Mouse (Mus musculus) frontal cortex, postnatal 36 days (tissue): ENCODE measurements at regions not wholly inside any gene's neighbourhood (a gene's known extent, or its start where the extent isn't known, plus 50 kb on each side); places are given as distances from the start of the nearest gene placed in this dataset.
A peak's percentile ranks its signal among the peaks of the same experiment; 100 is the strongest.

Experiments used
- DNase-seq, 2 experiments: peaks; one replicate each; pipeline ENCODE4 v3.0.0; 2022; ENCODE audit warnings: low spot score in 2 of 2

DNA sequence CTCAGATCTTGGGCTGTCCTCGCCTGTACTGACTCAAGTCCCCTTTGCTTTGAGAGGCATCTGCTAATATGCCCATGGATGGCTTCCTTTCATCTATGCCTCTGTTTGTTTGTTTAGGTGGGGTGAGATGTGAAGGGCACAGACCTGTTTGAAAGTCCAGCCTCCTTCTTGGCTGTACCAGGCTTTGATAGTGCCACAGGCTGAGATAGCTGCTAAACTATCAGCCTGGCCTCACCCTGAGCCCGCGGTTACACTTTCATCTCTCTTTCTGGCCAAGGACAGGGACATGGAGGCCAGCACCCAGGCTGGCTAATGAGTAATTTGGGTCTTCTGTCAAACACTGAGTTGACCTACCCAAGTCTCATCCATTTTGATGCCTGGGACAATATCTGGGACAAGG lies 105.0 kb upstream of the Parp11 start:
- DNase-seq = no peak

DNA sequence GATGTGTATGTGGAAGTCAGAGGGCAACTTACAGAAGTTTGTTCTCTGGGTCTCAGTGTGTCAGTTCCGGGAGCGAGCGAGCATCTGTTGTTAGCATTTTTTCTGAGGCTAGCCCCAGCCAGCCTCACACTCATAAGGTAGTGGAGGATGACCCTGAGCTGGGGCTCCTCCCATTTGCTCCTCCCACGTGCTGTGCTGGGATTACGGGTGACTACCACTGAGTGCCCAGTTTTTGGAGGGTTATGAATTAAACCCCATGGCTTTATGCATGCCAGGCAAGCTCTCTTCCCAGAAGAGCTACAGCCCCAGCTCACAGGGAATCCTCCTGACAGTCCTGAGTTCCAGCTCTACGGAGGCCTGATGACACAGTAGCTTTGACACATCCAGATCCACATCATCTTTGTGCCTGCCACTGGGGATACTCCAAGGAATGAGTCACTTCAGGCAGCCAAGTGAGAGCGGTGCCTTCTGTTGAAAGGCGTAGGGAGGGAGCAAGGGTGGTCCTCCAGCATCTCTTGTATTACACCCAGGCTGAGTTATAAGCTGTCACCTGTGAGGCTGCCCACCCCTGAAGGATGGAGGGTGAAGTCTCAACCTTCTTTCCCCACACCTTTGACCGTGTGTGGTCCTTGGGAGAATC lies 97.8 kb upstream of the Parp11 start:
- no peak for DNase-seq

DNA sequence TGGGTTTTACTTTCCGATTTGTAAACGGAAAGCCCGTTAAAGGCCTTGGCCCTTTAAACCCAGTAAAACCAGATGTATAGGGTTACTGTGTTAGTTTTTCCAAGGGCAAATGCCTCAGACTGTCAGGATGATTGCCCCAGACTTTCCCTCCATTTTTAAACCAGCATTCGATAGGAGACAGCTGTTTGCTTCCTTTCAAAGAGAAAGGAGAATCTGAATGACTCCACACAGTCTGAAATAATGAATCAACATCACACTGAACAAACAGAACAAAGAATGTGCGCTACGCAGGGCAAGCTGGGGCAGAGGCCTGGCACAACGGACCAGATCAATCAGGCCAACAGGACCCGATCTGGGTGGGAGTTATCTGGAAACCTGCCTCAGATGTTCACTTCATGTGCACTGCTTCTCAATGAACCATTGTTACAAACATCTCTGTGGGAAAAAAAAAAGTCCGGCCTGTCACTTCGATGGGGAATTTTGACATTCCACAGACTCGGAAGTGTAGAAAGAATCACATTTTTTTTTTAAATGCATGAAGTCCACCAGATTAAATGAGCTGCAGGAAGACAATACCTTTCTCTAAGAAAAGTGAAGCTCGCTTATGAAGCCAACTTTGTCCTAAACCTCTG lies 97.0 kb upstream of the Parp11 start:
- no peak for DNase-seq

DNA sequence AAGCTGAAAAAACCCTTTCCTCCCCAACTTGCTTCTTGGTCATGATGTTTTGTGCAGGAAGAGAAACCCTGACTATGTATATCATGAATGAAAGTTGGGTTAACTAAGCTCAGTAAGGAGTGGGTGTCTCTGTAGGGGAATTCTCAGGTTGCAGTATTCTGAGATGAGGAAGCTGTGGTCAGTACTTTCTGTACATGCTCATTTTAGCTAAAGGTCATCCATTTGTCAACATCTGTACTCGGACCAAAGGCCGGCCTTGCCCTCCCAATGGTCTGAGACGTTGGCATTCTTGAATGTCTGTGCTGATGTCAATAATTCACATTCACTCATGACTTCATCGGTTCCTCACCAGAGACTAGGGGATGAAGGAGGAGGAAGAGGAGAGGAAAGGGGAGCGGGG lies 94.9 kb upstream of the Parp11 start:
- no peak for DNase-seq

DNA sequence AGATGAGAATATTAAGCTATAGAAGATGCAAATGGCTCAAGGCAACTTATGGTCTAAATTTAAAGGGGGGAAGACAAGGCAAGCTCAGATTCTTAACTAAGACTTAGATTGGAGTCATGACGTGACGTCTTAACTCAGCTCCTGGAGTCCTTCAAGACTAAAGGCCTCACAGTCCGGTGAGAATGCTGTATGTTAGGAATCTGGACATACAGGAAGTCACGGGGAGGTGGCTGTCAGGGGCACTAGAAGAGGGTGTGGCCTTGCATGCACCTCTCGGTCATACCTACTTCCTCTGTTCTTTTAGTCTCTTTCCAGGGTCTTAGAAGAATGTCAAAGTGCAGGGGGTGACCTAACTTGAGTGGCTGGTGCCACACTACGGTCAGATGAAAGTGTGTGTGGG lies 91.5 kb upstream of the Parp11 start:
- no peak for DNase-seq

DNA sequence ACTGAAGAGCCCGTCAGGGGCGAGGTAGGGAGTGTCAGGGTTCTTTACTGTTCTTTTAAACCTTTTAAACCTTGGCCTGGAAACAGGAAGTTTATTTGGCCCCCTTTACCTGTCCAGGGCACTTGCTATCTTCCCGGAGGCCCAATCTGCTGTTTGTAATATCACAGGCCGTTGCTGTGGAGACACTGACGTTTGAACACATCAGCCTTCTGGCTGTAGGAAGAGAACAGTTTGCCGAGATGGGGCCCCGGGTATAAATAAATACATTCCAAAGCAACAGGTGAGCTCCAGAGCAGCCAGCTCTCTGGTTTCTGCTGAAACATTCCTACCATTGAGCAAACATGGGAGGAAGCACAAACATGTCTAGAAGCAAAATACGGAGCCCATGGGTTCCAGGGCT lies 90.2 kb upstream of the Parp11 start:
- no peak for DNase-seq

DNA sequence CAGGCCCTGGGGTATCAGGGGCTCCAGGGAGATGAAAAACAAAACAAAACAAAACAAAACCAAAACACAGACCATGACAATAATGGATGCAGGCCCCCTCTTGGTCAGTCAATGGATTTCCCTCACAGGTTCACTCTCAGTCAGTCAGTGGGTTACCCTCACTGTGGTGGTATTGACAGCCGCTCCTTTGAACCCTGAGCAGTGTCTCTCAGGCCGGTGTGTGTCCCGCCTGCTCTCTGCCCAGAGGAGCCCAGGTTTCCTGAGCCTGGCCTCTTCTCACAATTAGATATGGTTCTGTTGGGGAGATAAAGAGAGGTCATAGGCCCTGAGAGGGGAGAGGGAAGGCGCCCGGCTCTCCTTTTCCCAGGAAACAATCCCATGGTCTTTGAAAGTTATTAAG lies 87.8 kb upstream of the Parp11 start:
- no peak for DNase-seq

DNA sequence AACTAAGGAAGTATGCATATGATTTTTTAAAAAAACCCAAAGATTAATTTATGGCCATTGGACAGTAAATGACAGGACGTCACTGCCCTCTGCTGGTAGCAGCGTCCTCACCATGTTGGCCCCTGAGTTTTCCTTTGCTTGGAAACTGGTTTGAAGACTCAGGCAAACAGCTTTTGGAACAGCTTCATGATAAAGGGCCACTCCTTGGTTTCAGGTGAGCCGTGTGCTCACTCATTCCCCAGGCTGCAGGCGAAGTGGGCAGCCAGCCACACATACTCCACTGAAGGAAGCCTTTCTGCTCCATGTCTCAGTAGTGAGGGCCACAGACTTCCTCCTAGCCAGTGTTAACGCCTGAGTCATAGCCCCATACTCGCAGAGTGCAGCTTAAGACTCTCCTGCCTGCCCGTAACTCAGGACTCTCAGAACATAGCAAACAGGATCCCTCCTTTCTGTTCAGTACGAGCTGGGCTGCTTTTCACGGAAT lies 87.2 kb upstream of the Parp11 start:
- DNase-seq = peak; percentile 68 to 83

DNA sequence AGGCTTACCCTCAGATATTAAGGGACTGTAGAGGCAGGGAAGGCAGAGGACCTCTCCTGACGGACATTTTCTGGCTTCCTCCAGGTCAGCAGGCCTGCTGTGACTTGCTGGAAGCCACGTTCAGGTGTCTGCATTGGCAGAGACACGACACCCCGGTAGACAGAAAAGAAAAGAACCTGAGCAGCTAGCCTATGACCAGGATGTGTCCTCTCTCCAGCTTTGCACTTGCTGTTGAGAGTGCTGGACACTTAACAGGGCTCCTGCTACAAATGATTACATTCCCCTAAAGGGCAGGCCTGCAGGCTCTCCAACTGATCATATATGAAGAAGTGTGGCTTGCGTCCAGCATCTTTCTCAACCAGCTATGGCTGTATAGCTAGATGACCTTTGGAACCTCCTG lies 84.5 kb upstream of the Parp11 start:
- DNase-seq = no peak

DNA sequence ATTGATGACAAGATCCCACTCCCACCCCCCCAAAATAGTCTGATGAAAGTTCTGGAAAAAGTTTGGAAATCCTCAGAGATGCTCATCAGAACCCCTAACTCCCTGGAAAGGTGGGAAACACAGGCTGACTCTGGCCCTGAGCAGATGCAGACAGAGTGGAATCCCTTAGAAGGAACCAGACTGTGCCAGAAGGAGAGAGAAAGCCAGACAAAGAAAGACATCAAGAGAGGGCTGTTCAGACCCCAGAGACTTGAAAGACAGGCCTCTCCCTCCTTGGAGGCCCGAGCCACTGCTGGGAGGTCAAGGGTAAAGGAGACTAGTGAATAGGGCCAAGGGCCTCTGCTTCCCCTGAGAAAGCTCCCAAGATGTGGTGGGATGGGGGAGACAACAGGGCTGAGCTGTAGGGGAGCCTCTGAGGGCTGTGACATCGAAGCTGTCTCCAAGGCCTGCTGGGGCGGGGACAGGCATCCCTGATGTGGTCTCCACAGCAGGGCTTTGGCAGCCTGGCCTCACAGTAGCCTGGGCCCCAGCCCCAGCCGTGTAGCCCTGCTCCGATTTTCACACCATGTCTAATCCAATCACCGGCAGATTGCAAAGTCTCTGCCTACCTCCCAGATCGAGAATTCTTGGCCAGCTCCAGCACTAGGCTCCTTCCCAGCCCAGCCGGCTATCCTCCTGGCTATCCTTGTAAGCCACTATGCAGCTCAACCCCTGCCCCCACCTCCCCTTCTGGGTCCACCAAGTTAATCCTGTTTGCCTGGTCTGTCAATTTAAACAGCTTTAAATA lies 83.5 kb upstream of the Parp11 start:
- no peak for DNase-seq

DNA sequence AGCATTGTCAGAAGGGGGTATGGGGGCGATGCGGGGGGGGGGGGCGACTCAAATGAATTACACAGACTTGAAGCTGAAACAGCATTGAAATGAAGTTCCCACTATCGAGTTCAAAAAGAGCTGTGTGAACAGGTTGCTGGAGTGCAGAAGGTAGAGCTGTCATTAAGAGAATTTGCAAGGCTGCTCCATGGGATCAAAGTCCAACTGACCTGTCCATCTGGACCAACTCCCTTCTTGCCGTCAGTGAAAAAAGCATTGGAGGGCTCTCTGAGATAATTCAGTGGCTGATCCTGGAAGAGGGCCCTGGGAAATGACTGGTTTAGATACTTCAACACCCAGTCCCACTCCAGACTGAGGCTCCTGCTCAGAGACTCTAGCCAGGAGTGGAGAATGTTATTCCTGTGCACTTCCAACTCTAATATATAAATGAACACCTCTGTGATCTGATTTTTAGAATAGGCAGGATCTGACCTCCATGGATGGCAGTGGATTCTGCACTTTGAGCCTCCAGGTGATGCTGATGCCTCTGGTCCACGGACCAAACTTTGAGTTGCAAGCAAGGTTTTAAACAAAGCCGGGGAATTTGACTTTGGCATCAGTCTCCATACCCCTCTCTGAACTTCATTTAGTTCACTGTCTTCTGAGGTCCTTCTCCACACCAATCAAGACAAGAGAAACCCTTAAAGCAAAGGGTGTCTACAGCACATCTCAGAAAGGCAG lies 82.6 kb upstream of the Parp11 start:
- no peak for DNase-seq

DNA sequence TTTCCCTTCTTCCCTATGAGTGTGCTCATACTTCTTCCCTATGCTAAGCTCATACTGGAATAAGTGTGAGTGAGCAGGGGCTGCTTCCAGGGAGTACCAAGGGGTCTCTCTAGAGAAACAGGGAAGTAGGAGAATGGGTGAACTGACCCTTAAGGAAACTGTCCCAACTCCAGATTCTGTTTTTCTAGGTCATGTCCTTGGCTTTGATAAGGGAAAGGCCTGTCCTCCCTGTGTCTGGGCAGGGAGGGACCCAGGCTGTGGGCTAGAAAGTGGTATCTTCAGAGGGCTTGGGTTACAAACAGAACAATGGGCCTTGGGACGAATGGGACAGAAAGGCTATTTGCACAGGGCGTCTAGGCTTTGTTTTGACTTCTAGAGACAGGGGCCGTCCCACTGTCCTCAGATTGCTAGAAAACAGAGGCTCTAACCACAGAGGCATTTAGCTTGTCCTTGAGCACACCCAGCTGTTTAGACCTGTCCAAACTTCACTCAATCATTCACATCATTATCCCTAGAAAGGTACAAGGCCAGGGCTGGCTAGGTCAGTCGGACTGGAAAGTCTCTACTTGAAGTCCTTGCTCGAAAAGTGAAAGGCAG lies 82.0 kb upstream of the Parp11 start:
- no peak for DNase-seq

DNA sequence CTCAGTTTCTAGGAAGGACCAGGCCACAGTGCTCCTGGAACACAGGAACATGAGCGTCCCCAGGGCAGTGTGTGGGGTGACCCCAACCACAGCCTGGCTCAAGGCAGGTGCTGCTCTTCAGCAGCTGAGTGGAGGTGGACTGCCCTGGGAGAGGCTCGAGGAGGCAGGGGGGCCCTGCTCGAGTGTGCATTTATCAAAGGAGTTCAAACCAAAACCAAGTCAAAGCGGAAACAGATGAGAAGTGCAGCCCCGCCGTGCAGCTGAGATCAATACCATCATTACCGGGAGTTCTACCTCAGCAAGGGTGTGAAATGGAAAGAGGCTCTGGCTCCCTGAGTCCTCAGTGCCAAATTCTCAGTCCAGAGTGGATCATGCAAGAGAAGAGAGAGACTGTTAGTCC lies 81.4 kb upstream of the Parp11 start:
- DNase-seq = no peak

DNA sequence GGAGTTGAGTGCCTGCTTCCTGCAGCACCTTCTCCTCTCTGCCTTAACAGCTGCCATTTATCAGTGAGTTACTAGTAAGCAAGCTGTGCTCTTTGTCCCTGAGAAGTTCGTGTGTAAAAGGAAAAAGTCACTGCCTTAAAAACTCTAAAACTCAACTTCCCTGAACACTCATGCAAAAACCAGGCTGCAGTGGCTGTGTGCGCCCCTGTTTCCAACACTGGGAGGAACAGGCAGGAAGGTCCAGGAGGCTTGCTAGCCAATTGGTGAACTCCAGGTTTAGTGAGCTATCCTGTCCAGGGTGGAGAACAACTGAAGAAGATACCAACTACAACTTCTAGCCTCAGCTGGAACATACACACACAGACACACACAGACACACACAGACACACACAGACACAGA lies 81.0 kb upstream of the Parp11 start:
- DNase-seq = no peak

DNA sequence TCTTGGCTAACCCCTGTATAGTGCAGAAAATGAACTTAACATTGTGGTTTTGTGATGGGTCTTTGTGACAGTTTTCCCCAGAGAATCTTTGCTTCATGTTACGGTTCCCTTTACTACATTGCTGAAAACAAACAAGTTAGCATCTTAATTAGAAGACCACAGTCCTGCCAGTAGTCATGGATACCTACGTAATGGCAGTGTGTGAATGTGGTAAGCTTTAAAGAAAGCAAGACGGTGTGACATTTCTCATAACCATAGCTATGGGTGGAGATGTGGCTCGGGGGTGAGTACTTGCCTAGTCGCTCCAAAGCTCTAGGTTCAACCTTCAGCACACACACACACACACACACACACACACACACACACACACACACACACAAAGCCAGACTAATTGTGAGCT lies 73.6 kb upstream of the Parp11 start:
- no peak for DNase-seq

DNA sequence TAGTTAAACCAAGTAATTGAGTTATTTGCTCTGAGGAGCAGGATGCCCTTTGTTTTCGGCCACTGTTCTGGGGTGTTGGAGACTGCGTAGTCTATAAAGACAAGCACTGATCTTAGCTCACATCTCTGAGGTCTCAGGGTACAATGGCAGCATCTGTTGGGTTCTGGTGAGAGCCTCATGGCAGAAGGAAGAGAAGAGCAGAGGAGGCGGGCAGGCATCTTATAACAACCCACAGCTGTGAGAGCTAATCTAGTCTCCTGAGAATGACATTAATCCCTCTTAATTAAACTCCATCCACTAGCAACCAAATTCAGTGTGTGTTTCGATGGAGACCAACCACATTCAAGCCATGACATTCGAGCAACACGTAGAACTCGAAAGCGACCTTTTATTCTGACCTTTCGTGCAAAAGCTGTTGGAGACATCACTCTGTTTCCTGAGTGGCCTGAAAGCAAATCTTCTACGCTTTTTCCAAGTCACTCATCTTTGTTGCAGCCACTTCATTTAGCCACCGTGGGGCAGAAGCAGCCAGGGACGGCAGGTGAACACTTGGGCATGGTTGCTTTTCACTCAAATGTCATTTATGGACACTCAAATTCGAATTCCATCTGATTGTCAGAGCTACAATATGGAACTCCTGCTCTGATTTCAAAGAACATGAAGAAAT lies 72.7 kb upstream of the Parp11 start:
- no peak for DNase-seq

DNA sequence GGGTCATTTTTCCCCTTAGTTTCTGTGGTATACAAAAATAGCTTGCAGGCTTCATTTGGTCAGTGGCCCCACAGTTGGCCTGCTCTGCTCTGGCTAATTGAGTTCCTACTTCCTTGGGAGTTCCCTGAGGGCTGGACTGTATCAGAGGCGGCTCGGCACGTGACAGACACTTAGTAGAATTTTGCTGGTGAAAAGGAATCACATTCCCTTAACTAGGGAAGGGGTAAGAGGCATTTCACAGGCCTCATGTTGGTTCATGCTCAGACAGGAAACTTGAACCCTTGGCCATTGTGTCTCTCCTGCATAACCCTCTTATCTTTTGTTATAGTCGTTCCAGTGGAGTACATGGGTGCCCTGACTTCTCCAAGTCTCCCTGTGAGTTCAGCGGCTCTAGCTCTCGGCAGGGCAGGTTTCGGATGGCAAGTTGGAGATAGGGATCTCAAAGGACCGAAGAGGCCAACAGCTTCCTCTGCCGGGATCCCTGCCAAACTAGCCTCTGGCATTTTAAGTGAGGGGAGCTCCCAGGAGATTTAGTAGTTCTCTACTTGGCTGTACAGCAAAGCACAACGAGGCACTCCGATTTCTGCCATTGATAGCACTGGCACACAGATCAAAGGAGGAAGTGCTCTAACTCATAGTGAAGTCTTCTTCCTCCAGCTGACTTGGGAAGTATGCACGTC lies 72.0 kb upstream of the Parp11 start:
- DNase-seq = no peak

DNA sequence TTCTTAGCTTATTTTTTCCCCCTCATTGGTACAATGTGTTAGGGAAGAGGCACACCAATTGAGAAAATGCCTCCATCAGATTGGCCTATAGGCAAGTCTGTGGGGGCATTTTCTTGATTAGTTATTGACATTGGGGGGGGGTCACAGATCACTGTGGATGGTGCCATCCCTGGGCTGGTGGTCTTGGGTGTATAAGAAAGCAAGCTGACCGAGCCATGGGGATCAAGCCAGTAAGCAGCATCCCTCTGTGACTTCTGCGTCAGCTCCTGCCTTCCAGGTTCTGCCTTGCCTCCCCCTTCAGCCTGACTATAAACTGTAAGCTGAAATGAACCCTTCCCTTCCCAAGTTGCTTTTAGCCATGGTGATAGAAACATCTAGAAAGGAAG lies 71.5 kb upstream of the Parp11 start:
- DNase-seq = no peak

DNA sequence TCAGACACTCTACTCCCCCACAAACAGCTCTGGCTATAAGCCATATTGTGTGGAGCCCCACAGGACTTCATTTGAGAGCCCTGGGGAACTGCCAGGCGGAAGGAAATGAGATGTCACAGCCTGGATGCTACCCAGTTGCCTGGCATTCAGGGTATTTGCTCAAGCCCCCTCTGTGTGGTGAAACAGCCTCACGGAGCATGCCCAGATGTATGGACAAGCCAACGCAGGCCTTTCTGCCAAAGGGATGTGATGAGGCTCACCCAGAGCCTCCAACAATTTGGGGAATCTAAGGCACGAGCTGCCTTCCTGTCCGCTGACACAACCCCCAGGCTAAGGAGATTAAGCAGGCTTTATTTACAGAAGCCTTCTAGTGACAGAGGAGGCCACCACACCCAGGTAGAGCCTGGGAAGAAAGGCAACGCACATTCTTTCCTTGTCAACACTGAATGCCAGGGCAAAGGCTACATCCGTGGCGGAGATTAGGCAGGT lies 70.9 kb upstream of the Parp11 start:
- no peak for DNase-seq

DNA sequence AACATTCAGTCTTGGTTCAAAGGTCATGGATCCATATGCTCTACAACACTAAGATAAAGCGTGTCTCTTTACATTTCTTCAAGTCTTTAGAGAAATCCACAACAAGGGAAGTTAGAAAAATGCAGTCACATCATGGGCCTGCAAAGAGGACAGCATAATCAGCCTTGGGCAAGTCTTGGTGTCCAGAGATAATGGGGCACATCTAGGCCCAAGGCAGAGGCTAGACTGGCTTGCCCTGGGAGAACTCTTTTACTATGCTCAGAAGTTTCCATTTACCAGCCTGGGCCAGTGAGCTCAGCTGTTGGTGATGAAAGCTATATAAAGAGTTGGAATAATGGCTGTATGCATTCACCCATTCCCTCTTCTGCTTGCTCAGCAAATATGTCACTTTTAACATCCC lies 67.9 kb upstream of the Parp11 start:
- no peak for DNase-seq

DNA sequence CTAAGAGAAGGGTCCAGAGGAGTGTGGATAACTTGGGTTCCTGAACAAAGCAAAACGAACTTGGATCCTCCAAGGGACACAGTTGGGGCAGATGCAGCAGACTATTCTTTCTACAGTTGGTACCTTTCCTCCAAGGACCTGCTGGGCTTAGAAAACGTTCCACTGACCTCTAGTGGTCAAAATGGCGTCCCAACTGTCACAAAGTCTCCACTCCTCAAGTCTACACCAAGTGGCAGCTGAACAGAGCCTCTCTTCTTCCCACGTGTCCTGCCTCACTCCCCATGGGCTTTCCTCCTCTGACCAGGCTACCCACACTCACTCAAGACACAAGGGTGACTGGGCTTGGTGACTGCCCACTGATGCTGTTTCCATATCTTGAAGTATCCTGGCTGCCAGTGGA lies 67.1 kb upstream of the Parp11 start:
- peak in 1 of 2 experiments; percentile 20 for DNase-seq
